Mouse (Mus musculus): ENCODE data around the gene Gm5796. TPM values are rescaled to one million over a fixed set of nuclear protein-coding genes. Genes with fewer than 3 reads are reported as not detected.
"Not testable (repeated sequence)": the region's sequence is repeated elsewhere in the genome, so short reads cannot be mapped to it uniquely, and the experiment has no call there.

Gene Gm5796
- not detected for polyA plus RNA-seq (2012; fragmentation: generic; extraction: Trizol)

DNA sequence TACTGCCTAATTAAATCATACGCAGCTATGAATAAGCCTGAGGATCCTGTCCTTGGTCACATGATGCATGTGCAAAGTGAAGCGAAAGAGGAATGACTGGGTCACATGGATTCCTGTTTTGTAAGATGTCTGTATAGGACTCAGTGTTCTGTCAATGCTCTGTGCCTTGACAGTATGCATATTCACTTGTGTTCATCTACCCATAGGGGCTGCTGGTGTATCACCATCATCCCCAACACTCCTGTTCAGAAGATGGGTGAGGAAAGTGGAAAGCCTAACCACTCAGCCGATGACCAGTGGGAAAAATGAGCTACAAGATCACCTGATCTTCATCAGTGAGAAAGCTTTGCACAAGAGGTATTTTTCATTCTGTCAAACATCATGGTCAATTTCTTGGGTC, at the start of gene Gm5796:
Gene Gm5796, plus strand, starts transcription at position 301 of the 400 bp plus-strand sequence.
- not testable (repeated sequence) for H3K79me2 ChIP-seq (ENCODE audit: control insufficient read depth, insufficient read depth); H3ac ChIP-seq (ENCODE audit: control insufficient read depth, insufficient read length); H3K27me3 ChIP-seq (ENCODE audit: control insufficient read depth, insufficient read depth, insufficient read length); H3K36me3 ChIP-seq (ENCODE audit: control insufficient read depth, insufficient read depth); H3K4me3 ChIP-seq; H3K4me2 ChIP-seq (ENCODE audit: low read depth)

DNA sequence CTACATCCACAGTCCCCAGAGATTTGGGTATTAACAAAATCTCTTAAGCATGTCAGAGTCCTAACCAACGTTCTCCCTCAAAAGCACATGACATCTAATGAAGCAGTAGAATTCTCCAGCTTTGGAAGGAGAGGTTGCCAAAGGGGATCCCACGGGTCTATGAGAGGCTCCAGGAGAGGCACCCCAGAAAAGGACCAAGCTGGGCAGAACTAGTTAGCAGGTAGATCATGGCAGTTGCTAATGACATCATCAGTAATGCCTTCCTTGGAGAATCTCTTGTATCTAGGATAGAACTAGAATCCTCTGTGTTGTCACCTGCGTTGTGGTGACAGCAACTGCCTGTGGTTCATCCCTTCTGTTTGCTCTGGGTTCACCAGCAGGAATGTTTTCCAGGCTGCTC, 25.6 kb upstream of the Gm5796 start, which contains the start of gene Gm3099:
Gene Gm3099, plus strand, starts transcription at position 301 of the 400 bp plus-strand sequence.
- H3K4me3 ChIP-seq; H3ac ChIP-seq (ENCODE audit: control insufficient read depth, insufficient read length); H3K36me3 ChIP-seq (ENCODE audit: control insufficient read depth, insufficient read depth): not testable (repeated sequence)

DNA sequence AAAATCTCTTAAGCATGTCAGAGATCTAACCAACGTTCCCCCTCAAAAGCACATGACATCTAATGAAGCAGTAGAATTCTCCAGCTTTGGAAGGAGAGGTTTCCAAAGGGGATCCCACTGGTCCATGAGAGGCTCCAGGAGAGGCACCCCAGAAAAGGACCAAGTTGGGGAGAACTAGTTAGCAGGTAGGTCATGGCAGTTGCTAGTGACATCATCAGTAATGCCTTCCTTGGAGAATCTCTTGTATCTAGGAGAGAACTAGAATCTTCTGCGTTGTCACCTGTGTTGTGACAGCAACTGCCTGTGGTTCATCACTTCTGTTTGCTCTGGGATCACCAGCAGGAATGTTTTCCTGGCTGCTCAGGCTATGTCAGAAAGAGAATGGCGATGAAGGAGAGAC, 60.1 kb downstream of the Gm5796 start, which contains the start of gene Gm3115:
Gene Gm3115, plus strand, starts transcription at position 301 of the 400 bp plus-strand sequence.
- not testable (repeated sequence) for H3K36me3 ChIP-seq (ENCODE audit: control insufficient read depth, insufficient read depth); H3ac ChIP-seq (ENCODE audit: control insufficient read depth, insufficient read length); H3K4me2 ChIP-seq (ENCODE audit: low read depth); H3K4me3 ChIP-seq; H3K27me3 ChIP-seq (ENCODE audit: control insufficient read depth, insufficient read depth, insufficient read length); H3K79me2 ChIP-seq (ENCODE audit: control insufficient read depth, insufficient read depth)

More for the DNA sequence above, 25.6 kb upstream of the Gm5796 start, which contains the start of gene Gm3099:
- not testable (repeated sequence) for H3K27me3 ChIP-seq (ENCODE audit: control insufficient read depth, insufficient read depth, insufficient read length); H3K79me2 ChIP-seq (ENCODE audit: control insufficient read depth, insufficient read depth); H3K4me2 ChIP-seq (ENCODE audit: low read depth)

Other genes with a start within 250 kb of the Gm5796 start
- gene Gm3002, start 213.9 kb upstream of the Gm5796 start, polyA plus RNA-seq (2012; fragmentation: generic; extraction: Trizol), result not detected
- not detected for gene Gm3033, start 177.7 kb upstream of the Gm5796 start, polyA plus RNA-seq (2012; fragmentation: generic; extraction: Trizol)
- gene Gm2916, start 139.8 kb upstream of the Gm5796 start, polyA plus RNA-seq (2012; fragmentation: generic; extraction: Trizol), result not detected
- gene Gm3029, start 92.2 kb upstream of the Gm5796 start, polyA plus RNA-seq (2012; fragmentation: generic; extraction: Trizol), result not detected
- not detected for gene Gm3095, start 60.4 kb upstream of the Gm5796 start, polyA plus RNA-seq (2012; fragmentation: generic; extraction: Trizol)
- gene Gm3099, start 25.5 kb upstream of the Gm5796 start, polyA plus RNA-seq (2012; fragmentation: generic; extraction: Trizol), result not detected
- not detected for gene Gm3115, start 60.2 kb downstream of the Gm5796 start, polyA plus RNA-seq (2012; fragmentation: generic; extraction: Trizol)
- gene Gm8108, start 86.6 kb downstream of the Gm5796 start, polyA plus RNA-seq (2012; fragmentation: generic; extraction: Trizol), result not detected
- not detected for gene Gm3127, start 141.1 kb downstream of the Gm5796 start, polyA plus RNA-seq (2012; fragmentation: generic; extraction: Trizol)
- gene Gm2974, start 158.6 kb downstream of the Gm5796 start, polyA plus RNA-seq (2012; fragmentation: generic; extraction: Trizol), result not detected
- gene Gm3138, start 225.7 kb downstream of the Gm5796 start, polyA plus RNA-seq (2012; fragmentation: generic; extraction: Trizol), result not detected